Mouse (Mus musculus): ENCODE measurements around the gene Mgat1. TPM values are rescaled to one million over a fixed set of nuclear protein-coding genes. Genes with fewer than 3 reads are reported as not detected.

The Mgat1 gene
- total and polyA plus RNA-seq, 3 experiments: 67.7 to 83.2 (median 80.9) TPM

GRCm38 (mm10) chr11:49205080-49205590 is 38.9 kb upstream of the Mgat1 start (continued):
- no peak for TF ChIP-seq UBTF (IDR thresholded peaks at IDR 0.05; ENCODE audit: low read depth, low read length)
- TF ChIP-seq EP300 (IDR thresholded peaks at IDR 0.05; ENCODE audit: low read length): peak; percentile 84
- no peak for TF ChIP-seq PAX5 (IDR thresholded peaks at IDR 0.05; ENCODE audit: low read length)
- 0 out of 2 replicates have a peak, but pooled peaks have one; percentile 13 for TF ChIP-seq SIN3A (IDR thresholded peaks at IDR 0.05; ENCODE audit: low read length)
- no peak for TF ChIP-seq MEF2A (IDR thresholded peaks at IDR 0.05; ENCODE audit: borderline replicate concordance, low read depth, low read length)
- TF ChIP-seq JUND (conservative IDR thresholded peaks at IDR 0.05; ENCODE audit: low read depth, low read length): peak; percentile 72

- Histone ChIP-seq H3K4me2 (ENCODE audit: insufficient read depth, low read depth, poor library complexity, severe bottlenecking) (no peak overlapping the region), H3K27ac (ENCODE audit: insufficient read depth, low read depth) (no peak overlapping the region), H3K9ac (ENCODE audit: insufficient read depth, low read depth) (no peak overlapping the region), H3K4me3 (replicated peaks in 1 of 3; ENCODE audit: low read depth in 2 of 3, low read length in 2 of 3, poor library complexity in 1 of 3) (no peak overlapping the region), H3K27me3 (replicated peaks) (no peaks in the 10 kb centered on the region), H3K9me3 (replicated peaks; ENCODE audit: low read length) (no peaks in the 10 kb centered on the region), H3K4me1 (ENCODE audit: control insufficient read depth in 1 of 2, insufficient read depth in 2 of 2) (peaks cover 3 to 67% of the 10 kb centered on the region in 2 experiments; a peak in 3 of 4 replicates), H3K79me2 (replicated peaks; ENCODE audit: control insufficient read depth, extremely low read depth, insufficient read depth, poor library complexity, severe bottlenecking) (peaks cover 60% of the 10 kb centered on the region), H3K36me3 (replicated peaks in 1 of 2; ENCODE audit: control insufficient read depth in 1 of 2, insufficient read depth in 1 of 2, low read length in 1 of 2) (peaks cover 13 to 33% of the 10 kb centered on the region in 2 experiments)
- TF ChIP-seq SIN3A (IDR thresholded peaks at IDR 0.05; ENCODE audit: low read length) (no peak), HCFC1 (IDR thresholded peaks at IDR 0.05; ENCODE audit: low read depth, low read length) (no peak), ETS1 (conservative IDR thresholded peaks at IDR 0.05; ENCODE audit: low read depth, low read length) (no peak), TBP (conservative IDR thresholded peaks at IDR 0.05; ENCODE audit: low read depth, low read length) (no peak), JUND (conservative IDR thresholded peaks at IDR 0.05; ENCODE audit: low read depth, low read length) (no peak), IRF4 (IDR thresholded peaks at IDR 0.05; ENCODE audit: low read depth, low read length) (no peak), JUN (IDR thresholded peaks at IDR 0.05; ENCODE audit: insufficient read depth, low read depth, low read length) (no peak), POLR2A (IDR thresholded peaks at IDR 0.05; ENCODE audit: low read depth, low read length) (no peak), ZNF384 (IDR thresholded peaks at IDR 0.05; ENCODE audit: low read depth, low read length) (no peak), UBTF (IDR thresholded peaks at IDR 0.05; ENCODE audit: low read depth, low read length) (no peak), USF1 (IDR thresholded peaks at IDR 0.05; ENCODE audit: low read depth, low read length) (no peak), POLR2AphosphoS2 (IDR thresholded peaks at IDR 0.05; ENCODE audit: low read depth, low read length) (no peak), EP300 (IDR thresholded peaks at IDR 0.05; ENCODE audit: low read length) (no peak), SMC3 (IDR thresholded peaks at IDR 0.05; ENCODE audit: low read depth, low read length) (no peak), MYC (IDR thresholded peaks at IDR 0.05; ENCODE audit: low read depth, low read length) (no peak), USF2 (conservative IDR thresholded peaks at IDR 0.05; ENCODE audit: low read depth, low read length) (no peak), MAZ (IDR thresholded peaks at IDR 0.05; ENCODE audit: low read depth, low read length) (no peak)
- no peak for DNase-seq (ENCODE audit: extremely low read depth)
- dilution Hi-C loops (cut with MboI; ENCODE audit: extremely low pct_ligation_motif_present, extremely low pct_unique_long_range_greater_than_20kb, low sequenced_read_pairs): no loop called here
- in situ Hi-C loops (cut with MboI; ENCODE audit: low pct_ligation_motif_present, low pct_unique_long_range_greater_than_20kb, low sequenced_read_pairs): no loop called here
Observed at GRCm38 (mm10) chr11:49207495-49207894, 36.5 kb upstream of the Mgat1 start.
